Mouse (Mus musculus) kidney, postnatal 0 days (tissue): ENCODE data around the gene Olfr1042. TPM values are rescaled to one million over a fixed set of nuclear protein-coding genes. Genes with fewer than 3 reads are reported as not detected.
"Not testable (repeated sequence)": the region's sequence is repeated elsewhere in the genome, so short reads cannot be mapped to it uniquely, and the experiment has no call there.

Experiments used
- ATAC-seq: fragments of 200-750 bp; cut with Nextera tagmentation; replicated peaks from 2 replicates; pipeline ENCODE4 v1.8.0; 2017; ENCODE audit warnings: low read depth, moderate number of reproducible peaks, moderate TSS enrichment, moderate library complexity; ENCODE audit not compliant: low FRiP score
- DNase-seq: peaks from one replicate; pipeline ENCODE4 v3.0.0-alpha.2; 2016; ENCODE audit warnings: low spot score
- H3K27ac ChIP-seq: fragments of 300-500 bp; sonication (generic); 2 replicates; pipeline ENCODE4 v1.5.1; 2014; ENCODE audit warnings: mild to moderate bottlenecking
- H3K27me3 ChIP-seq: fragments of 300-500 bp; sonication (generic); 2 replicates; pipeline ENCODE4 v1.6.1; 2014; ENCODE audit warnings: low read length, mixed read lengths; ENCODE audit not compliant: insufficient read depth
- H3K36me3 ChIP-seq: fragments of 300-500 bp; sonication (generic); 2 replicates; pipeline ENCODE4 v1.6.1; 2014; ENCODE audit warnings: low read length, mixed read lengths; ENCODE audit not compliant: insufficient read depth
- H3K4me1 ChIP-seq: fragments of 300-500 bp; sonication (generic); replicated peaks from 2 replicates; pipeline ENCODE4 v1.6.1; 2014; ENCODE audit warnings: antibody characterized with exemption, low read length, mixed read lengths; ENCODE audit not compliant: insufficient read depth
- H3K4me2 ChIP-seq: fragments of 300-500 bp; sonication (generic); 2 replicates; pipeline ENCODE4 v1.6.1; 2014; ENCODE audit warnings: mild to moderate bottlenecking, low read length, moderate library complexity, mixed read lengths
- H3K4me3 ChIP-seq: fragments of 300-500 bp; sonication (generic); replicated peaks from 2 replicates; pipeline ENCODE4 v1.5.1; 2014; ENCODE audit warnings: low read depth, low read length
- H3K9ac ChIP-seq: fragments of 300-500 bp; sonication (generic); 2 replicates; pipeline ENCODE4 v1.6.1; 2014; ENCODE audit warnings: low read depth, low read length
- H3K9me3 ChIP-seq: fragments of 300-500 bp; sonication (generic); replicated peaks from 2 replicates; pipeline ENCODE4 v1.6.1; 2016; ENCODE audit warnings: low read length, inconsistent platforms, mixed read lengths
- CTCF ChIP-seq: IDR thresholded peaks from 2 replicates; pipeline ENCODE4 v1.5.1; 2016; ENCODE audit warnings: antibody characterized with exemption, low read depth, mild to moderate bottlenecking, moderate library complexity
- WGBS: fragments of 180-500 bp; shearing (Covaris S2); extraction: QIAGEN DNeasy Blood & Tissue Kit; methylation state at CpG from one replicate; pipeline ENCODE4 v1.1.7; 2014; 5-methylcytosine and 5-hydroxymethylcytosine counted together
- polyA plus RNA-seq: library from polyadenylated mRNA; unstranded; fragments of >200 nt; fragmentation: Nextera tagmentation; extraction: Ambion mirVana; gene quantifications from 2 replicates; pipeline ENCODE4 v1.2.1, GENCODE M21; 2015

Olfr1042 gene
- polyA plus RNA-seq: not detected in 2 replicates

DNA sequence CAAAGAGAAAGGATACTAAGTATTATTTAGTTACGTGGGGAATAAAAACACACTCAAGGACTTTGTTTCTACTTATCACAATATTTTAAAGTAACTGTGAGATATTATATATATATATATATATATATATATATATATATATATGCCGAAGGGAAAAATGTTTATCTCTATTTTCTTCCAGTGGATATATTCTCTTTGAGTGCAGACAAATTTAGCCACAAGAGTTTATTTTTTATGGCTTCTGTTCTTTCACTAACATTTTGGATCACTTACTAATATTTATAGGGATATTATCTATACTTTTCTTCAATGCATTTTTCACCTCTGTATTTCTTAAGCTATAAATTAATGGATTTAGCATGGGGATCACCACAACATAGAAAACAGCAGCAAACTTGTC, at the start of gene Olfr1042:
TSS of gene Olfr1042 (minus strand) at position 101 of the 400 bp plus-strand sequence.
- WGBS: 87% methylated on average over 2 of the region's 2 CpGs
- H3K4me2 ChIP-seq: no peak within 1 kb of the TSS
- H3K36me3 ChIP-seq: no peaks in the 10 kb centered on the region
- H3K4me3 ChIP-seq: no peak within 1 kb of the TSS
- no peaks in the 10 kb centered on the region for H3K9me3 ChIP-seq
- DNase-seq: no peak
- no peak for TF ChIP-seq CTCF
- no peaks in the 10 kb centered on the region for H3K4me1 ChIP-seq
- no peak within 1 kb of the TSS for H3K27ac ChIP-seq
- ATAC-seq: no peak
- H3K27me3 ChIP-seq: no peaks in the 10 kb centered on the region
- no peak within 1 kb of the TSS for H3K9ac ChIP-seq

DNA sequence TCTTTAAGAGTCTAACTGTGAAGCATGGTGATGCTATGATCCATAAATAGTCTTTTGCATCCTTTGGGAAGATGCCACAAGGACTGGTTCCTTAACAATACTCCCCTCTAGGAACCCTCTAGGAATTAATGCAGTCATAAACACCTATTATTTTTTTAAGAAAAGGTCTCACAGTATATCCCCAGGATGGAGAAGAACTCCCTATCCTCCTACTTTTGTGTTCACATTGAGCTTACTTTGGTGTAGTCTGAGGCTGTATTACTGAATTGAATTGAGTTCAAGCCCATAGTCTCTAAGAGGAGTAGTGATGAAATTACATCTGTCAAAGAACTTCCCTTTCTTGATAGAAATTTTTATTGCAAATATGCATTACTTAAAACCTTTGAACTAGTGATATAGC, 41.3 kb upstream of the Olfr1042 start, which contains the start of gene Olfr1045:
TSS of gene Olfr1045 (minus strand) at position 101 of the 400 bp plus-strand sequence.
- ATAC-seq (no peak), DNase-seq (no peak)
- H3K4me2 ChIP-seq: no peak within 1 kb of the TSS
- no peak within 1 kb of the TSS for H3K4me3 ChIP-seq
- H3K27me3 ChIP-seq: no peaks in the 10 kb centered on the region
- TF ChIP-seq CTCF: no peak
- H3K9me3 ChIP-seq: no peaks in the 10 kb centered on the region
- H3K36me3 ChIP-seq: no peaks in the 10 kb centered on the region
- no peak within 1 kb of the TSS for H3K9ac ChIP-seq
- no peak within 1 kb of the TSS for H3K27ac ChIP-seq
- no peaks in the 10 kb centered on the region for H3K4me1 ChIP-seq

DNA sequence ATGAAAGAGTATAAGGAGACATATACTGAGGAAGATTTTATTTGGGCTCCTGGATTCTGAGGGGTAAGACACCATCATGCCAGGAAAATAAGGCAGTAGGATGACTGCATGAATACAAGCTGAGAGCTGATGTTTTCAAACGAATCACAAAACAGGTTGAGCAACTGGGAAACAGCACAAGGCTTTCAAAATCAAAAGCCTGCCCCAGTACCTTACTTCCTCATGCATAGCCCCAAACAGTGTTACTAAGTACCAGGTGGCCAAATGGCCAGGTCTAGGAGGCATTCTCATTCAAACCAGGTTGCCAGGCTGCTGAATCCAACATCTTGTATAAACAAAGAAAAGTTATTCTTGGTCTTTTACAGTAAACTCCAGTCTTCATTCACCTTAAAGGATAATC, 34.2 kb upstream of the Olfr1042 start:
- Histone ChIP-seq H3K27ac (no peak overlapping the region), H3K4me3 (no peak overlapping the region), H3K27me3 (no peaks in the 10 kb centered on the region), H3K36me3 (no peaks in the 10 kb centered on the region), H3K4me2 (no peak overlapping the region), H3K9me3 (no peaks in the 10 kb centered on the region), H3K4me1 (no peaks in the 10 kb centered on the region), H3K9ac (no peak overlapping the region)
- DNase-seq (no peak), ATAC-seq (no peak)
- no peak for TF ChIP-seq CTCF
- WGBS: 48% methylated on average over 1 of the region's 1 CpGs

DNA sequence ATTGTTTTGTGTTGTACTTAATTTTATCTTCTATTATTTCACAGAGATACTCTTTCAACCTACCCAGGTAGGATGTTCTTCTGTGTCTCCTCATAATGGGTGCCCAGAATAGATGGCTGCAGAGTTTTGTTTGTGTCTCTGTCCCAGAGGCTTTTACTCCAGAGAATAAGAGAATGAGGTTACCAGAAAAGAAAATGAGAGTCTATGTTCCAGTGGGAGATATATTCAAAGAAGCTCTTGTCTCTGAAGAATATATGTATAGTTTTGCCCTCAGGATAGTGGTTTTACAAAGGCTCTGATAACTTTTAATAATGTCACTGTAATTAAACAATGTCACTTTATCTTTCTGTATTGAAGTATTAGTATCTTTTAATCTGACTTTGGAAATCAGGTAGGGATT, 23.9 kb upstream of the Olfr1042 start, which contains the start of gene Olfr52:
TSS of gene Olfr52 (minus strand) at position 101 of the 400 bp plus-strand sequence.
- DNase-seq: no peak
- H3K27me3 ChIP-seq: no peaks in the 10 kb centered on the region
- H3K27ac ChIP-seq: no peak within 1 kb of the TSS
- TF ChIP-seq CTCF: no peak
- no peak within 1 kb of the TSS for H3K4me2 ChIP-seq
- no peaks in the 10 kb centered on the region for H3K36me3 ChIP-seq
- H3K9ac ChIP-seq: no peak within 1 kb of the TSS
- H3K4me1 ChIP-seq: no peaks in the 10 kb centered on the region
- H3K9me3 ChIP-seq: no peaks in the 10 kb centered on the region
- no peak for ATAC-seq
- H3K4me3 ChIP-seq: no peak within 1 kb of the TSS

DNA sequence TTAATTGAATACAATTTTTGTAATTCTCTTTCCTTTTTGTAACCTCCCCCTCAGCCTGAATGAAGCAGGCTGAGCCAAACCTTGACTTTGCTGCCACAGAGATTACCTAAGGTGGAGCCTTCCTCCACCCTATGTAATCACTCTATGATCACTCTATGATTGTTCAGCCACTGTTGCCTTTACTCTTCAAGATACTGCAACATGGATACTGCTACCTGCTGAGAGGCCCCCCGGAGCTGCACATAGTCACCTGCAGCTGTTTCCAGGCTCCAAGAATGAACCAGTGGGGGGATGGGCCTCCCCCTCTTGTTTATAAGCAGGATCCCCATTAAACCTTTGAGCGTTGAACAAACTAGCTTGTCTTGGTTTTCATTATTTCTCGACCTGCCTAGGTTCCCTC, 18.3 kb upstream of the Olfr1042 start:
- WGBS: 76% methylated on average over 3 of the region's 3 CpGs
- H3K27me3 ChIP-seq: no peaks in the 10 kb centered on the region
- no peak for ATAC-seq

DNA sequence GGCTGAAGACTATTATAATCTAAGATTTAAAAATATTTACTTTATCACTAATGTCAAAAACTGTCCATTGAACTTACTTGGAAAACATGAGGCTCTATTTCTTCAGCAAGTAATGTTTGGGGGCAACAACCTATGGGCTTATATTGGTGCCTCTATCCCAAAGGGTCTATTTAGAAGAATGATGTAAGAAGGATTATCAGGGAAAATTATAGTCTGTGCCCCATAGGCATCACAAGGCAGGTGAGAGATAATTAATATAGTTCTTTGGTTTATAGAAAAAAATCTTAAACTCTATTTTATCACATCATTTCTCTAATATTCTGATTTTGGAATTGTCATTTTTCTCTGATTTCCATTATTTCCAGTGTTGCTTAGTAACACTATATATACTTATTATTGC, 16.1 kb upstream of the Olfr1042 start, which contains the start of gene Olfr1044:
TSS of gene Olfr1044 (minus strand) at position 101 of the 400 bp plus-strand sequence.
- no peak for DNase-seq
- Histone ChIP-seq H3K4me3 (no peak within 1 kb of the TSS), H3K9ac (no peak within 1 kb of the TSS), H3K4me1 (no peaks in the 10 kb centered on the region), H3K36me3 (no peaks in the 10 kb centered on the region), H3K9me3 (no peaks in the 10 kb centered on the region), H3K27me3 (no peaks in the 10 kb centered on the region), H3K27ac (no peak within 1 kb of the TSS), H3K4me2 (no peak within 1 kb of the TSS)
- TF ChIP-seq CTCF: no peak
- no peak for ATAC-seq

More for the DNA sequence above, 18.3 kb upstream of the Olfr1042 start:
- Histone ChIP-seq H3K4me1 (no peaks in the 10 kb centered on the region), H3K4me2 (no peak overlapping the region), H3K9me3 (no peaks in the 10 kb centered on the region), H3K27ac (no peak overlapping the region), H3K36me3 (no peaks in the 10 kb centered on the region), H3K9ac (no peak overlapping the region), H3K4me3 (no peak overlapping the region)
- TF ChIP-seq CTCF: no peak
- DNase-seq: no peak

DNA sequence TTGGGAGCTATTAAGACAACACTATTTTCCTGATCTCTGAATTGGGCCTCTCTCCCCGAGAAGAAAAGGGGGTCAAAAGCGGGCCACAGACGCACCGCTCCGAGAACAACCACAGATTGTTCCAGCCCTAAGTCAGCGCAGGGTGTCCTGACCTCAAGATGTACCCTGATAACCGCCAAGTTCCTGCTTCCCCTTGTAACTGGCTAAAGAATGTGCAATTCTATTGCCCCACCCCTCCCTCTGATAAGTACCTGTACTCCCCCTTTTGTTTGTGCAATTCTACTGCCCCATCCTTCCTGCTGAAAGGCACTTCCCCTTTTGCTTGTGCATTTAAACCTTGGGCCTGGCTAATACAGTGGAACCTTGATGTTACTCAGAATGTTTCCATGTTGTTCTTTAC, 13.8 kb upstream of the Olfr1042 start:
- H3K9me3 ChIP-seq, H3K4me1 ChIP-seq, H3K27ac ChIP-seq, H3K27me3 ChIP-seq, H3K9ac ChIP-seq, H3K36me3 ChIP-seq, ATAC-seq, DNase-seq, H3K4me3 ChIP-seq, H3K4me2 ChIP-seq: not testable (repeated sequence)
- WGBS: 78% methylated on average over 7 of the region's 7 CpGs
